Mouse (Mus musculus): Measurements from ENCODE around the gene Chn2.

DNA sequence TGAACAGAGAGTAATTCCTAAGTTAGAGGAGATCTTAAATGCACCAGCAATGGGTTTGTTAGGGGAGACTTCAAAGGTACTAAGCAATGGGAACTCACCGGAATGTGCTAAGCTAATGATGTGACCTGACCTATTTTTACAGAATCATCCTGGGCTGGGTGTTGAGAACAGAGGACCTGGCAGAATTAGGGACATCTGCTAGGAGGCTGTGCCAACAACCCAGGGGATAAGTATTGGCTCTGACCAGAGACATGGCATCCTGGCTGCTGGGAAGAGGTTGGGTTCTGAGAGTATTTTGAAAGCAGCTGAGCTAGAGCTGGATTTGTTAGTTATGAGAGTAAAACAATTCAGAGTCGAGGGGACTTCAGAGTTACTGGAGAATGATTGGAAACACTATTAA is 40.5 kb downstream of the Chn2 start:
- no peak for TF ChIP-seq POLR2A (IDR thresholded peaks at IDR 0.05; ENCODE audit: borderline replicate concordance, extremely low read depth, low read depth, low read length)
- no peak for TF ChIP-seq CTCF (IDR thresholded peaks at IDR 0.05; ENCODE audit: insufficient read depth, low read length)

Data from lung, adult 2 months (tissue).